Mouse (Mus musculus) ES-E14 (cell line): ENCODE results near the gene Pcnx2. TPM values are rescaled to one million over a fixed set of nuclear protein-coding genes. Genes with fewer than 3 reads are reported as not detected.

ENCODE experiments used
- DNase-seq: peaks from one replicate; pipeline ENCODE4 v3.0.0-alpha.2; 2013; ENCODE audit warnings: low read depth, low spot score
- H3K27ac ChIP-seq: 2 replicates; pipeline ENCODE4 v1.5.1; 2012; ENCODE audit warnings: low read depth, mild to moderate bottlenecking, low read length, moderate library complexity, mixed read lengths; ENCODE audit not compliant: poor library complexity, insufficient read depth, severe bottlenecking
- H3K36me3 ChIP-seq: 2 replicates; pipeline ENCODE4 v1.6.1; 2012; ENCODE audit warnings: mild to moderate bottlenecking, low read length, moderate library complexity, mixed read lengths; ENCODE audit not compliant: control insufficient read depth, poor library complexity, insufficient read depth, severe bottlenecking
- H3K4me1 ChIP-seq, 2 experiments: fragments of 150-350 bp in 1 of 2; sonication (generic) in 1 of 2; 2 replicates each; pipeline ENCODE4 v1.6.1; 2012; ENCODE audit warnings: low read length in 2 of 2, mild to moderate bottlenecking in 1 of 2, mixed read lengths in 1 of 2; ENCODE audit not compliant: control insufficient read depth in 2 of 2, insufficient read depth in 2 of 2, poor library complexity in 1 of 2
- H3K4me3 ChIP-seq, 2 experiments: fragments of 150-350 bp in 1 of 2; sonication (generic) in 1 of 2; 2 replicates each; pipeline ENCODE4 v1.5.1; 2012; ENCODE audit warnings: low read length in 2 of 2, low read depth in 1 of 2, mild to moderate bottlenecking in 1 of 2, mixed read lengths in 1 of 2; ENCODE audit not compliant: insufficient read depth in 1 of 2, poor library complexity in 1 of 2, severe bottlenecking in 1 of 2
- H3K9ac ChIP-seq: 2 replicates; pipeline ENCODE4 v1.6.1; 2012; ENCODE audit warnings: low read depth, mild to moderate bottlenecking, low read length, mixed read lengths; ENCODE audit not compliant: poor library complexity, insufficient read depth, severe bottlenecking
- H3K9me3 ChIP-seq: fragments of 150-350 bp; sonication (generic); 2 replicates; pipeline ENCODE4 v1.6.1; 2012; ENCODE audit warnings: low read depth, mild to moderate bottlenecking, low read length; ENCODE audit not compliant: control insufficient read depth, insufficient read depth
- CHD2 ChIP-seq: IDR thresholded peaks from 2 replicates; pipeline ENCODE4 v1.6.1; 2014; ENCODE audit warnings: mild to moderate bottlenecking, low read depth, low read length, inconsistent platforms
- HCFC1 ChIP-seq: IDR thresholded peaks from 2 replicates; pipeline ENCODE4 v1.6.1; 2012; ENCODE audit warnings: low read length, inconsistent platforms, borderline replicate concordance; ENCODE audit not compliant: insufficient read depth
- MAFK ChIP-seq: IDR thresholded peaks from 2 replicates; pipeline ENCODE4 v1.6.1; 2014; ENCODE audit warnings: mild to moderate bottlenecking, low read depth, low read length, inconsistent platforms; ENCODE audit not compliant: insufficient read depth
- ZC3H11A ChIP-seq: IDR thresholded peaks from 2 replicates; pipeline ENCODE4 v1.6.1; 2012; ENCODE audit warnings: low read depth, mild to moderate bottlenecking, inconsistent platforms, low read length, borderline replicate concordance
- ZNF384 ChIP-seq: IDR thresholded peaks from 2 replicates; pipeline ENCODE4 v1.6.1; 2012; ENCODE audit warnings: low read depth, low read length, inconsistent platforms
- in situ Hi-C, 2 experiments: fragments of 600-800 bp; cut with MboI; formaldehyde crosslinking; loops; one replicate each; pipeline ENCODE4 v1.15.1; 2025; ENCODE audit warnings: low sequenced_read_pairs in 2 of 2, inconsistent platforms in 1 of 2; ENCODE audit not compliant: unreplicated experiment in 2 of 2
- total RNA-seq: library from RNA; depleted of rRNA; stranded (reverse); fragments of 300-350 nt; gene quantifications from 2 replicates; pipeline ENCODE4 v1.2.3, GENCODE M21; 2012

Pcnx2 gene
- total RNA-seq, 1 experiment = 2.0 TPM

DNA sequence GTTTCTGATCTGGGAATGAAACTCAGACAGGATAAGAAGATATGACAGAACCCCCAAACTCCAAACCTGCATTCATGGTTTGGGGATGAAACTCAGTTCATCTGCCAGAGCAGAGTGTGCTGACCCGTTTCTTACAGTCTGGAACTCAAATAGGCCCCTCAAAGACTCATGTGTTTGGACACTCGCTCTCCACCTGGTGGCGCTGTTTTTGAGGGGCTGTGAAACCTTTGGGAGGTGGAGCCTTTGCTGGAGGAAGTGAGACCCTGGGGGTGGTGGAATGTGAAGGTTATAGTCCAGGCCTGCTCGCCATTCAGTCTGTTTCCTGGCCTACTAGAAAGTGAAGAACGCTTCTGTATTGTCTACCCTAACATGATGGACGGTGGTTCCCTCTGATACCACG lies 29.6 kb downstream of the Pcnx2 start:
- Histone ChIP-seq H3K27ac (no peak overlapping the region), H3K36me3 (no peaks in the 10 kb centered on the region), H3K4me3 (no peak overlapping the region), H3K4me1 (peaks cover 4 to 7% of the 10 kb centered on the region in 2 experiments; a peak in 3 of 4 replicates), H3K9me3 (no peaks in the 10 kb centered on the region), H3K9ac (no peak overlapping the region)
- in situ Hi-C loops = loop anchor here in 1 of 2 experiments (5.0 to 10.0 kb wide), 2 partner anchors 296 to 684 kb away; no protein-coding TSS in a partner anchor
- DNase-seq = peak; percentile 53
- TF ChIP-seq ZNF384 (no peak), MAFK (no peak)

GRCm38 (mm10) chr8:125866125-125866524 lies 32.0 kb downstream of the Pcnx2 start:
- in situ Hi-C loops = loop anchor here in 1 of 2 experiments (5.0 to 10.0 kb wide), 2 partner anchors 294 to 681 kb away; no protein-coding TSS in a partner anchor
- no peak for DNase-seq
- Histone ChIP-seq H3K4me1 (peaks cover 4 to 7% of the 10 kb centered on the region in 2 experiments; a peak in 3 of 4 replicates), H3K36me3 (no peaks in the 10 kb centered on the region), H3K9me3 (no peaks in the 10 kb centered on the region), H3K9ac (no peak overlapping the region), H3K27ac (no peak overlapping the region), H3K4me3 (no peak overlapping the region)
- no peak for TF ChIP-seq ZC3H11A
- no peak for TF ChIP-seq ZNF384
- TF ChIP-seq MAFK = no peak
- TF ChIP-seq HCFC1 = no peak
- no peak for TF ChIP-seq CHD2

DNA sequence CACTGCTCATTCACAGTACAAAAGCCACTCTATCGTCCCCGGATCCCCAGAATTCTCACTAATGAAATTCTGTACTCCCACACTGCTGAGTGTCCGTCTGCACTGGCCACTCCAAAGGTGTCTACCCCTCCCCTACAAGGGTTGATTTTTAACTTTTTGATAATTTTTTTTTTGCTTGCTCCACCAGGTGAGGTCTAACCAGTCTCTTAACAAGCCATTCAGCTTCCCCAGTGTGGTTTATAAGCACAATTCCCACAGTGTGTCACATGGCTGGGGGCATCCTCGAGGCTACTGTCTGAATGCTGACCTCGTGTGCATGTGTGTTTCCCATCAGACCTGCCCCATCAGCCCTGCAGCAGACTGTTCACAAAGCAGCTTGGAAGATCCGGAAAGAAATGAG lies 40.9 kb downstream of the Pcnx2 start:
- Histone ChIP-seq H3K27ac (no peak overlapping the region), H3K4me1 (no peaks in the 10 kb centered on the region), H3K9ac (no peak overlapping the region), H3K9me3 (no peaks in the 10 kb centered on the region), H3K4me3 (no peak overlapping the region), H3K36me3 (no peaks in the 10 kb centered on the region)
- in situ Hi-C loops = no loop called here
- no peak for DNase-seq
- TF ChIP-seq CHD2 (no peak), MAFK (no peak), ZC3H11A (no peak), ZNF384 (no peak), HCFC1 (no peak)

DNA sequence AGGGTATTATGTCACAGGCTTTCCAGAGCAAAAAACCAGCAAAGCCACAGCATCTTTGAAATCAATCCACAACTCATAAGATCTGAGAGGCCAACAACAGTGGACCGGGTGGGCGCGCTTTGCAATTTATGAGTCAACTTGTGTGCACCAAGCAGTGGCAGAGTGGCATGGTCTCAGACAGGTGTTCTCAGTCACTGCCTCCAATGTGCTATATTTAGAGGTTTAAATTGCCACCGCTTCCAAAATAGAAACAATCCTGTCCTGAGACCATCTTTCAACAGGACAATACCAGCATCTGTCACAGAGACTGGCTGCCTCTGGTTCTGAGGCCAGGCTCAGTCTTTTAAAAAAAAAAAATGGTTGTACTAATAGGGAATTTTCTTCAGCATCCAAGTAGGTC lies 42.0 kb downstream of the Pcnx2 start:
- no peak overlapping the region for H3K4me3 ChIP-seq
- TF ChIP-seq MAFK (no peak), ZNF384 (no peak), CHD2 (no peak), ZC3H11A (no peak), HCFC1 (no peak)
- no peak overlapping the region for H3K27ac ChIP-seq
- no peak for DNase-seq
- in situ Hi-C loops = no loop called here
- no peaks in the 10 kb centered on the region for H3K36me3 ChIP-seq
- no peak overlapping the region for H3K9ac ChIP-seq
- H3K4me1 ChIP-seq = no peaks in the 10 kb centered on the region
- no peaks in the 10 kb centered on the region for H3K9me3 ChIP-seq

DNA sequence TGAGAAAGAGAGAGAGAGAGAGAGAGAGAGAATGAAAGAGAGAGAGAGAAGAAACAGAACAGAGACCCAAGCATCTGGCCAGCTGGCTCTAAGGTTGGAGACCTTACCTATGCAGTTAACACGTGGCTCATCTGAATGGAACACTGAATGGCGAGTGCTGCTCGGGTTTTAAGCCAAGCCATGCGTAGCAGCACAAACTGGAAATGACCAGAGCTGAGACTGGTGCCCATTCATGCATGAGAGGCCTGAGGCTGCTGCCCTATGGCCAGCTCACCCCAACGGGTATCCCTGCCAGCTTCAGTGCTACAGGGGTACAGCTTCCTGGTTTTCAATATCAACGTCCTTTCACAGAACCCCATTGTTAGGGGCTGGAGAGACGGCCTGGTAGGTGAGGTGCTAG lies 43.7 kb downstream of the Pcnx2 start:
- no peak overlapping the region for H3K9ac ChIP-seq
- H3K4me1 ChIP-seq = no peaks in the 10 kb centered on the region; a peak in 1 of 4 replicates
- H3K36me3 ChIP-seq = no peaks in the 10 kb centered on the region
- H3K9me3 ChIP-seq = no peaks in the 10 kb centered on the region
- DNase-seq = no peak
- TF ChIP-seq CHD2 (no peak), HCFC1 (no peak), ZNF384 (no peak), ZC3H11A (no peak), MAFK (no peak)
- H3K4me3 ChIP-seq = no peak overlapping the region
- no peak overlapping the region for H3K27ac ChIP-seq
- in situ Hi-C loops = no loop called here
